Mouse (Mus musculus) intestine, postnatal 0 days (tissue): ENCODE results near the gene Nacc2. TPM values are rescaled to one million over a fixed set of nuclear protein-coding genes. Genes with fewer than 3 reads are reported as not detected.

ENCODE experiments used
- ATAC-seq: fragments of 200-750 bp; cut with Nextera tagmentation; 2 replicates; pipeline ENCODE4 v1.8.0; 2017; ENCODE audit warnings: mild to moderate bottlenecking, moderate TSS enrichment, moderate library complexity
- H3K27ac ChIP-seq: fragments of 300-500 bp; sonication (generic); 2 replicates; pipeline ENCODE4 v1.5.1; 2014; ENCODE audit warnings: mild to moderate bottlenecking, low read depth, low read length, moderate library complexity
- H3K27me3 ChIP-seq: fragments of 300-500 bp; sonication (generic); replicated peaks from 2 replicates; pipeline ENCODE4 v1.6.1; 2014; ENCODE audit warnings: low read length, mixed read lengths; ENCODE audit not compliant: control insufficient read depth, insufficient read depth
- H3K36me3 ChIP-seq: fragments of 300-500 bp; sonication (generic); 2 replicates; pipeline ENCODE4 v1.6.1; 2014; ENCODE audit warnings: mild to moderate bottlenecking, moderate library complexity; ENCODE audit not compliant: control insufficient read depth, insufficient read depth
- H3K4me1 ChIP-seq: fragments of 300-500 bp; sonication (generic); replicated peaks from 2 replicates; pipeline ENCODE4 v1.6.1; 2014; ENCODE audit warnings: antibody characterized with exemption, low read length, mixed read lengths; ENCODE audit not compliant: control insufficient read depth, insufficient read depth
- H3K4me2 ChIP-seq: fragments of 300-500 bp; sonication (generic); replicated peaks from 2 replicates; pipeline ENCODE4 v1.6.1; 2014; ENCODE audit warnings: low read depth, mild to moderate bottlenecking, moderate library complexity
- H3K4me3 ChIP-seq: fragments of 300-500 bp; sonication (generic); 2 replicates; pipeline ENCODE4 v1.5.1; 2014; ENCODE audit warnings: low read depth, low read length
- H3K9ac ChIP-seq: fragments of 300-500 bp; sonication (generic); 2 replicates; pipeline ENCODE4 v1.6.1; 2014; ENCODE audit warnings: mild to moderate bottlenecking, low read depth, low read length
- H3K9me3 ChIP-seq: fragments of 300-500 bp; sonication (generic); 2 replicates; pipeline ENCODE4 v1.6.1; 2016; ENCODE audit warnings: mixed run types; ENCODE audit not compliant: control insufficient read depth
- CTCF ChIP-seq: sonication (generic); IDR thresholded peaks from 2 replicates; pipeline ENCODE4 v1.5.1; 2016; ENCODE audit warnings: low read depth, mild to moderate bottlenecking, control low read depth, antibody characterized with exemption, moderate library complexity
- WGBS: fragments of 180-500 bp; shearing (Covaris S2); extraction: QIAGEN DNeasy Blood & Tissue Kit; methylation state at CpG from one replicate; pipeline ENCODE4 v1.1.7; 2014; 5-methylcytosine and 5-hydroxymethylcytosine counted together
- polyA plus RNA-seq: library from polyadenylated mRNA; unstranded; fragments of >200 nt; fragmentation: Nextera tagmentation; extraction: Ambion mirVana; gene quantifications from 2 replicates; pipeline ENCODE4 v1.2.1, GENCODE M21; 2015

Nacc2 gene
- polyA plus RNA-seq, 1 experiment from 2014 or later: 14.2 TPM

- 63% methylated on average over 7 of the region's 7 CpGs for WGBS
- no peaks in the 10 kb centered on the region for H3K9me3 ChIP-seq
- no peak for TF ChIP-seq CTCF
- H3K9ac ChIP-seq: no peak overlapping the region
- H3K27ac ChIP-seq: no peak overlapping the region
- no peaks in the 10 kb centered on the region for H3K4me1 ChIP-seq
- H3K4me2 ChIP-seq: no peak overlapping the region
- ATAC-seq: no peak
- H3K36me3 ChIP-seq: peaks cover 12% of the 10 kb centered on the region; the same call in 1 of the 2 replicates
- H3K4me3 ChIP-seq: no peak overlapping the region
- H3K27me3 ChIP-seq: no peaks in the 10 kb centered on the region
Observed at GRCm38 (mm10) chr2:26057053-26057452, 66.0 kb downstream of the Nacc2 start.

- TF ChIP-seq CTCF: no peak
- Histone ChIP-seq H3K27me3 (no peaks in the 10 kb centered on the region), H3K9ac (no peak overlapping the region), H3K9me3 (no peaks in the 10 kb centered on the region), H3K4me3 (no peak overlapping the region), H3K4me1 (no peaks in the 10 kb centered on the region), H3K36me3 (peaks cover 12% of the 10 kb centered on the region; the same call in 1 of the 2 replicates), H3K4me2 (no peak overlapping the region), H3K27ac (no peak overlapping the region)
- WGBS: 63% methylated on average over 5 of the region's 5 CpGs
- ATAC-seq: no peak
Observed at GRCm38 (mm10) chr2:26056226-26056625, 66.8 kb downstream of the Nacc2 start.

GRCm38 (mm10) chr2:26055747-26056102, 67.3 kb downstream of the Nacc2 start:
- Histone ChIP-seq H3K27ac (no peak overlapping the region), H3K36me3 (peaks cover 12% of the 10 kb centered on the region; the same call in 1 of the 2 replicates), H3K27me3 (no peaks in the 10 kb centered on the region), H3K9me3 (no peaks in the 10 kb centered on the region), H3K9ac (no peak overlapping the region), H3K4me2 (no peak overlapping the region), H3K4me1 (no peaks in the 10 kb centered on the region), H3K4me3 (no peak overlapping the region)
- WGBS: 52% methylated on average over 2 of the region's 2 CpGs
- no peak for TF ChIP-seq CTCF
- no peak for ATAC-seq

GRCm38 (mm10) chr2:26055046-26055746, 67.8 kb downstream of the Nacc2 start:
- no peaks in the 10 kb centered on the region for H3K9me3 ChIP-seq
- TF ChIP-seq CTCF: peak; percentile 95
- no peak overlapping the region for H3K9ac ChIP-seq
- no peak overlapping the region for H3K4me3 ChIP-seq
- H3K36me3 ChIP-seq: peaks cover 9% of the 10 kb centered on the region; the same call in 1 of the 2 replicates
- ATAC-seq: 0 out of 2 replicates have a peak, but pooled peaks have one; percentile 37
- H3K27me3 ChIP-seq: no peaks in the 10 kb centered on the region
- H3K4me1 ChIP-seq: no peaks in the 10 kb centered on the region
- H3K27ac ChIP-seq: no peak overlapping the region
- 49% methylated on average over 8 of the region's 8 CpGs for WGBS
- no peak overlapping the region for H3K4me2 ChIP-seq

GRCm38 (mm10) chr2:26052806-26053205, 70.2 kb downstream of the Nacc2 start:
- no peak for TF ChIP-seq CTCF
- no peaks in the 10 kb centered on the region for H3K27me3 ChIP-seq
- H3K9ac ChIP-seq: no peak overlapping the region
- H3K4me2 ChIP-seq: no peak overlapping the region
- no peak overlapping the region for H3K4me3 ChIP-seq
- no peaks in the 10 kb centered on the region for H3K9me3 ChIP-seq
- ATAC-seq: no peak
- no peaks in the 10 kb centered on the region for H3K36me3 ChIP-seq
- no peaks in the 10 kb centered on the region for H3K4me1 ChIP-seq
- H3K27ac ChIP-seq: no peak overlapping the region
- WGBS: 31% methylated on average over 4 of the region's 4 CpGs

- no peaks in the 10 kb centered on the region for H3K36me3 ChIP-seq
- WGBS: 58% methylated on average over 5 of the region's 5 CpGs
- H3K27ac ChIP-seq: no peak overlapping the region
- H3K9ac ChIP-seq: no peak overlapping the region
- H3K4me1 ChIP-seq: no peaks in the 10 kb centered on the region
- no peaks in the 10 kb centered on the region for H3K27me3 ChIP-seq
- H3K9me3 ChIP-seq: no peaks in the 10 kb centered on the region
- no peak for ATAC-seq
- TF ChIP-seq CTCF: no peak
- no peak overlapping the region for H3K4me2 ChIP-seq
- no peak overlapping the region for H3K4me3 ChIP-seq
Observed at GRCm38 (mm10) chr2:26048816-26049215, 74.2 kb downstream of the Nacc2 start.
